Mouse (Mus musculus) myocyte (in vitro differentiated cells): ENCODE results near the gene Prrc2a.
A peak's percentile ranks its signal among the peaks of the same experiment; 100 is the strongest.

ENCODE experiments used
- CEBPB ChIP-seq: IDR thresholded peaks from 2 replicates; pipeline ENCODE4 v1.6.1; 2011; ENCODE audit warnings: mild to moderate bottlenecking, moderate library complexity; ENCODE audit not compliant: poor library complexity, insufficient read depth, severe bottlenecking
- E2F4 ChIP-seq: IDR thresholded peaks from one replicate; pipeline ENCODE4 v1.6.1; 2011; ENCODE audit warnings: mild to moderate bottlenecking, control low read depth, moderate library complexity; ENCODE audit not compliant: insufficient read depth
- MAX ChIP-seq: IDR thresholded peaks from one replicate; pipeline ENCODE4 v1.6.1; 2011; ENCODE audit warnings: low read depth, mild to moderate bottlenecking, control low read depth
- MYOD1 ChIP-seq, 3 experiments: IDR thresholded peaks; one replicate each; pipeline ENCODE4 v1.6.1; 2011; ENCODE audit warnings: control low read depth in 2 of 3, low read depth in 2 of 3, mild to moderate bottlenecking in 2 of 3, moderate library complexity in 1 of 3; ENCODE audit not compliant: insufficient read length in 2 of 3, control insufficient read depth in 1 of 3
- MYOG ChIP-seq, 3 experiments: IDR thresholded peaks; one replicate each; pipeline ENCODE4 v1.6.1; 2011; ENCODE audit warnings: control low read depth in 2 of 3, low read depth in 2 of 3, mild to moderate bottlenecking in 2 of 3; ENCODE audit not compliant: insufficient read length in 2 of 3, control insufficient read depth in 1 of 3, insufficient read depth in 1 of 3
- POLR2A ChIP-seq: IDR thresholded peaks from one replicate; pipeline ENCODE4 v1.6.1; 2011; ENCODE audit warnings: low read depth, mild to moderate bottlenecking, control low read depth, moderate library complexity; ENCODE audit not compliant: insufficient read length
- POLR2AphosphoS2 ChIP-seq: IDR thresholded peaks from one replicate; pipeline ENCODE4 v1.6.1; 2011; ENCODE audit warnings: low read depth, control low read depth; ENCODE audit not compliant: insufficient read length
- REST ChIP-seq: IDR thresholded peaks from one replicate; pipeline ENCODE4 v1.6.1; 2011; ENCODE audit warnings: mild to moderate bottlenecking, control low read depth, moderate library complexity; ENCODE audit not compliant: insufficient read depth, insufficient read length
- SRF ChIP-seq: IDR thresholded peaks from one replicate; pipeline ENCODE4 v1.6.1; 2011; ENCODE audit warnings: low read depth; ENCODE audit not compliant: control insufficient read depth, insufficient read length
- TCF3 ChIP-seq: IDR thresholded peaks from one replicate; pipeline ENCODE4 v1.6.1; 2011; ENCODE audit warnings: low read depth, control low read depth; ENCODE audit not compliant: insufficient read length

GRCm38 (mm10) chr17:35185639-35186611, 21.2 kb upstream of the Prrc2a start:
- TF ChIP-seq POLR2A (peak; percentile 38), CEBPB (no peak), MAX (no peak), REST (no peak), E2F4 (no peak), MYOD1 (IDR thresholded peaks at IDR 0.05; ENCODE audit: control insufficient read depth in 1 of 3, insufficient read length in 2 of 3, low read depth in 2 of 3) (no peak), POLR2AphosphoS2 (no peak), SRF (no peak), MYOG (IDR thresholded peaks at IDR 0.05; ENCODE audit: control insufficient read depth in 1 of 3, insufficient read depth in 1 of 3, insufficient read length in 2 of 3, low read depth in 2 of 3) (no peak), TCF3 (no peak)
